Mouse (Mus musculus) E14TG2a.4 (cell line): ENCODE results near the gene Hal.

Experiments used
- H3K27me3 ChIP-seq: 2 replicates; pipeline ENCODE4 v1.6.1; 2014; ENCODE audit warnings: low read length, control low read depth; ENCODE audit not compliant: insufficient read depth
- H3K36me3 ChIP-seq: 2 replicates; pipeline ENCODE4 v1.6.1; 2014; ENCODE audit warnings: low read length, control low read depth; ENCODE audit not compliant: insufficient read depth
- H3K4me1 ChIP-seq: replicated peaks from 2 replicates; pipeline ENCODE4 v1.6.1; 2014; ENCODE audit warnings: low read depth, low read length, control low read depth
- H3K4me3 ChIP-seq: replicated peaks from 2 replicates; pipeline ENCODE4 v1.5.1; 2014; ENCODE audit warnings: mild to moderate bottlenecking, low read length
- H3K9me3 ChIP-seq: 2 replicates; pipeline ENCODE4 v1.6.1; 2014; ENCODE audit warnings: low read length, control low read depth
- CTCF ChIP-seq: conservative IDR thresholded peaks from 2 replicates; pipeline ENCODE4 v1.5.1; 2014; ENCODE audit warnings: low read length
- NANOG ChIP-seq: IDR thresholded peaks from 2 replicates; pipeline ENCODE4 v1.6.1; 2014; ENCODE audit warnings: borderline replicate concordance, low read length, mixed read lengths
- POU5F1 ChIP-seq: IDR thresholded peaks from 2 replicates; pipeline ENCODE4 v1.6.1; 2014; ENCODE audit warnings: low read length, borderline replicate concordance

The Hal gene

DNA sequence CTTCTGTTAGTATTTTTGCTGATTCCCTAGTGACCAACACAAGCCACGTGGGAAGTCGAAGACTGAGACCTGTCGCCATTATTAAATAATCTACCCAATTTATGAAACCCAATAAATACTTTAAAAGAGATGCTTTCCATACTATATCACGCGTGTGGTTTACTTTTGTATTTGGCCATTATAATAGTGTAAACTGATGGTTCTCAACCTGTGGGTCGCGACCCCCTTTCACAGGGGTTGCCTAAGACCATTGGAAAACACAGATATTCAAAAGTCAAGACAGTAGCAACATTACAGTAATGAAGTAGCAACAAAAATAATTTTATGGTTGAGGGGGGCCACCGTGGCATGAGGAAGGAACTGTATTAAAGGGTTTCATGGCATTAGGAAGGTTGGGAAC is 30.6 kb downstream of the Hal start:
- Histone ChIP-seq H3K9me3 (no peaks in the 10 kb centered on the region), H3K4me1 (no peaks in the 10 kb centered on the region; the same call in 1 of the 2 replicates), H3K4me3 (no peak overlapping the region), H3K36me3 (no peaks in the 10 kb centered on the region), H3K27me3 (no peaks in the 10 kb centered on the region)
- TF ChIP-seq POU5F1 = no peak
- TF ChIP-seq NANOG = no peak
- no peak for TF ChIP-seq CTCF

GRCm38 (mm10) chr10:93519756-93520155 is 31.2 kb downstream of the Hal start:
- Histone ChIP-seq H3K36me3 (no peaks in the 10 kb centered on the region), H3K9me3 (no peaks in the 10 kb centered on the region), H3K27me3 (no peaks in the 10 kb centered on the region), H3K4me3 (no peak overlapping the region), H3K4me1 (no peaks in the 10 kb centered on the region)
- TF ChIP-seq NANOG (no peak), POU5F1 (no peak), CTCF (no peak)

DNA sequence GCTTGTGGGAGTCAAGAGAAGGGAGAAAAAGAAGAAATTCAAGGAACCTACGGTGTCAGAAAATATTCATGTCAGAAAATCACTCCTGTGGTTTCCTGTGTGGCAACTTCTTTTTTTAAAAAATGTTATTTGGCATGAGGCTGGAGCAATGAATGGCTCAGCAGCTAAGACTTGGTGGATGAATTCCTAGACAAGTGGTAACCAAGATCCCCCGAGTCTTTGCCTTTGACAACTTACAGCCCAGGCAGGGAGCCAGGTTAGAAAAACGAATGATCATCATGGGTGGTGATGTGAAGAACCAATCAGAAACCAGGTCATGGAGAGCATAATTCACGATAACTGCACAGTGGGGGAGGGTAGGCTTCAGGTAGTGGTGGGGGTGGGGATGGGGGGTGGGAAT is 32.4 kb downstream of the Hal start:
- Histone ChIP-seq H3K9me3 (no peaks in the 10 kb centered on the region), H3K4me3 (no peak overlapping the region), H3K4me1 (no peaks in the 10 kb centered on the region), H3K36me3 (no peaks in the 10 kb centered on the region), H3K27me3 (no peaks in the 10 kb centered on the region)
- TF ChIP-seq CTCF = no peak
- no peak for TF ChIP-seq NANOG
- no peak for TF ChIP-seq POU5F1

DNA sequence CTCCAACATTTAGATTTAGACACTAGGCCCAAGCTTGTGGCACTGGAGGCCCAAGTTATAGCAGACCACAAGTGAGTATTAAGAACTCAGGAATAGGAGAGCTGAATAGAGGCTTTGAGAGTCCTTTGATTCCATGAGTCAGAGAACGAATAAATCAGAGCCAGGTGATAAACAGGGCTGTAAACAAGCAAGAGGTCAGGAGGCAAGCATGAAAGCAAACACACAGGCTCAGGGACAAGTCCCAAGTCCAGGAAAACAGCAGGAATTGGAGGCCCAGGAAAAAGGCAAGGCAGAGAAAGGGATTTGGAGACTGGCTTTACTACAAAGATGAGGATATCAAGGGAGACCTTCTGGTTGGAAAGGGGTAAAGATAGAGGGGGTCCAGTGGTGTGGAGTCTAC is 36.8 kb downstream of the Hal start:
- Histone ChIP-seq H3K36me3 (no peaks in the 10 kb centered on the region), H3K9me3 (no peaks in the 10 kb centered on the region), H3K4me3 (no peak overlapping the region), H3K27me3 (no peaks in the 10 kb centered on the region), H3K4me1 (no peaks in the 10 kb centered on the region)
- TF ChIP-seq CTCF = no peak
- no peak for TF ChIP-seq POU5F1
- no peak for TF ChIP-seq NANOG

DNA sequence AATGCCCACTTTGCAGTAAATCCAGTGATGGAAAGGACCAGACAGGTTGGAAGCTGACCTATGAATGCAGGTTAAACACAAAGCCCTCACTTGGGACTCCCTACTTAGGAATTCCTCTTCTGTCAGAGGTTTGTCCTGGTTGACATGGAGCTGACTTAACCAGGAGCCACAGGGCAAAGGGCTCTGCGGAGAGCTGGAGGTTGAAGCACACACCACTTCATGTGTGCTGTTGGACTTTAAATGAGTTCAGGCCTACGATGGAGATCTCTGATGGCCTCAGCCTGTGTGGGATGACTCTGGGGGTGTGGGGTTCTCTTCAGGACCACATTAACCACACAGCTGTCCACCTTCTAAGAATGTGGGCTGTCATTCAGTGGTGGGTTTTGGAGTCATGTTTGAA is 49.7 kb downstream of the Hal start:
- Histone ChIP-seq H3K36me3 (no peaks in the 10 kb centered on the region), H3K9me3 (no peaks in the 10 kb centered on the region), H3K4me3 (no peak overlapping the region), H3K27me3 (peaks cover 42% of the 10 kb centered on the region), H3K4me1 (peaks cover 32% of the 10 kb centered on the region)
- no peak for TF ChIP-seq CTCF
- TF ChIP-seq POU5F1 = no peak
- TF ChIP-seq NANOG = no peak

GRCm38 (mm10) chr10:93538818-93539217 is 50.2 kb downstream of the Hal start:
- peaks cover 42% of the 10 kb centered on the region for H3K27me3 ChIP-seq
- TF ChIP-seq NANOG (no peak), CTCF (no peak), POU5F1 (no peak)
- H3K4me3 ChIP-seq = no peak overlapping the region
- H3K4me1 ChIP-seq = peaks cover 37% of the 10 kb centered on the region
- H3K36me3 ChIP-seq = no peaks in the 10 kb centered on the region
- no peaks in the 10 kb centered on the region for H3K9me3 ChIP-seq

DNA sequence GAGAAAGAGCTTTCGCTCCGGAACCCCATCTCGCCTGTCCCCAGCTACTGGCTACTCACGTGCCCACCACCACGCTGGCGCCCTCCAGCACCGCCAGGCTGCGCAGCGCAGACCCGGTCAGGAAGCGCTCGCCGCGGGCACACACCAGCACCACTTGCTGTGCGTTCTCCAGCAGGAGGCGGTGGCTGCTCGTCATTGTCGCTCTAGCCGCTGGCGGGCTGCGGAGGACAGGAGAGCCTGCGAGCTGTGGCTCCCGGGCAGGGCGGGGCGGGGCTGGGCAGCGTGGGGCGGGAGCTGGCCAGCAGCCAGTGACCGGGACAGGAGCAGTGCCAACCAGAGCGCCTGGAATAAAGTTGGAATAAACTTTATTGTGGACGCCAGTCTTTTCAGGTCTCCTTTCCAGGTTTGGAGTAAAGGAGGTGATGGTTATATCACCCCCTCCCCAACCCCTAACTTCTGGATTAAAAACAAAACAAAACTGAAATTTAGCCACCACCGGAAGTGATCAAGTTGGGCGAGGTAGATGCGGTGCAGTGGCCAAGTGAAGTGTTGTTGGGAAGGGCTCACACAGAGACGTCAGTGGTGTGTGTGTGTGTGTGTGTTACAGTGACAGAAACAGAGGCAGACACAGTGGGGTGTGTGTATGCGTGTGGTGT is 51.3 kb downstream of the Hal start, which contains the start of gene Amdhd1:
Gene Amdhd1 (minus strand): TSS at position 259 of the 656 bp plus-strand sequence.
- Histone ChIP-seq H3K4me3 (peak within 1 kb of the TSS; percentile 59), H3K27me3 (peaks cover 37% of the 10 kb centered on the region), H3K9me3 (no peaks in the 10 kb centered on the region), H3K36me3 (no peaks in the 10 kb centered on the region), H3K4me1 (peaks cover 43% of the 10 kb centered on the region)
- TF ChIP-seq POU5F1 (no peak), CTCF (no peak), NANOG (no peak)

GRCm38 (mm10) chr10:93540431-93541210 is 52.1 kb downstream of the Hal start, which contains the start of gene Ccdc38:
TSS of gene Ccdc38 (plus strand) at chr10:93540632.
- peaks cover 48% of the 10 kb centered on the region for H3K4me1 ChIP-seq
- peaks cover 37% of the 10 kb centered on the region for H3K27me3 ChIP-seq
- H3K9me3 ChIP-seq = no peaks in the 10 kb centered on the region
- H3K4me3 ChIP-seq = peak within 1 kb of the TSS; percentile 59
- TF ChIP-seq NANOG (no peak), CTCF (no peak), POU5F1 (no peak)
- H3K36me3 ChIP-seq = no peaks in the 10 kb centered on the region
